Mouse (Mus musculus) ovary, adult 18-20 months (tissue): ENCODE results near the gene Syn3.
"Not testable (repeated sequence)": the region's sequence is repeated elsewhere in the genome, so short reads cannot be mapped to it uniquely, and the experiment has no call there.

Source experiments
- DNase-seq: peaks from one replicate; pipeline ENCODE4 v3.0.0; 2022; ENCODE audit warnings: low spot score, mixed read lengths

Gene Syn3

DNA sequence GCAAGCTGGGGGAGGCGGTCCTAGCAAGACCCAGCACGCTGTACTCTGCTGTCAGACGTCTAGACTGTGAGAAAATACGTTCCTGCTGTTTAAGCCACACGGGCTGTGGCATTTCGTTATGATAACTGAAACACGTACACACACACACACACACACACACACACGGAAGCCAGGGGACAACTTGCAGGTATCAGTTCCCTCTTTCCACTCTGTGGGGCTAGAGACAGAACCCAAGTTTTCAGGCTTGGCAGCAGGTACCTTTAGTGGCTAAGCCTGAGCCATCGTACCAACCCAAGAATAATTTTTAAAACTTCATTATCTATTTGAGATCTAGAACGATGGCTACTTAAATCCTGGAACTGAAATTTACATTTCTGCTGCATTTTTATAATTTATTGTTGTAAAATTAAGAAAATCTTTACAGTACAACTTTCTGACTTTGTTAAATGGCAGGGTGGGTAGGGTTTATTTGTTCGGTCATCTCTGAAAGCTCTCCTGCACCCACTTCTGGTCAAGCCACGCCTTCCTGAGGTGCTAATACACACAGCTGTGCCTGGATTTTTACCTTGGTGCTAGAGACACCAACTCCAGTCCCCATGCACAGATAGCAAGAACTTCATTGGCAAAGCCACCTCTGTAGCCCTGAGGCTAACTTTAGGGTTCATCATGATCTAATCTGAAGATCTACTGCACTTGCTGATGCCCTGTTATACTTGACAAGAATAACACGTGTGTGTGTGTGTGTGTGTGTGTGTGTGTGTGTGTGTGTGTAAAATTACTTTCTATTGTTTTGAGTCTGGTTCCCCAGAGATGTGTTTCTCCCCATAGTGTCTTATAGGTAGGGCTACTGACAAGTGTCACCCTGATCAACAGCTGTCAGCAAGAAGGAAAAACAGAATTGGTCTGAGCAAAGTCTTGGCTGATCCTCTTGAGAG is 29.8 kb downstream of the Syn3 start:
- no peak for DNase-seq

DNA sequence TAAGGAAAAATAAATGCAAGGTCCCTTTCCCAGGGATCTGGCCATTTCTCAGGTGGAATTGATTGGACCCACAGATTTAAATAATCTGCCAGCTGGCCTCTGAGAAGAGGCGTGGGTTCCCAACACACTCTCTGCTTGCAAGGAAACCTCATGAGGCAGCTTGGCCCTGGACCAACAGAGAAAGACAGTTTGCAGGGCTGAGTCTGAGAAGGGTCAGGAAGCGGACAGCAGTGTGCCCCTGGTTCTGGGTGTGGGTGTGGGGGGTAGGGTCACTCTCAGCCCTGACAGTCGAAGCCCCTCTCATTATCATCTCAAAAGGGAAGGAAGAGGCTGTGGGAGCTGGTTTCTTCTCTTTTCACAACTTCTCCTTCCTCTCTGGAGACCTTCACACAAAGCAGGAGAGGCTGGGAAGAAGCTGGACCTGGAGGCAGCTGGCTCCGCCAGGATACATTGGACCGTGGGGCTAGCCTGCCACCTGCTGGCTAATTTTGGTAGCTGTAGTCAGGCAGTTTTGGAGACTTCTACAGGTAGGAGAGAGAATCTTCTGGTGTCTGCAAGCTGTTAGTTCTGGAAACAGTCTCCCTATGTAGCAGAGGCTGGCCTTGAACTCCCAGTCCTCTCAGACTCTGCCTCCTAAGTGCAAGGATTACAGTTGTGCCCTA is 35.0 kb downstream of the Syn3 start:
- peak; percentile 30 for DNase-seq

DNA sequence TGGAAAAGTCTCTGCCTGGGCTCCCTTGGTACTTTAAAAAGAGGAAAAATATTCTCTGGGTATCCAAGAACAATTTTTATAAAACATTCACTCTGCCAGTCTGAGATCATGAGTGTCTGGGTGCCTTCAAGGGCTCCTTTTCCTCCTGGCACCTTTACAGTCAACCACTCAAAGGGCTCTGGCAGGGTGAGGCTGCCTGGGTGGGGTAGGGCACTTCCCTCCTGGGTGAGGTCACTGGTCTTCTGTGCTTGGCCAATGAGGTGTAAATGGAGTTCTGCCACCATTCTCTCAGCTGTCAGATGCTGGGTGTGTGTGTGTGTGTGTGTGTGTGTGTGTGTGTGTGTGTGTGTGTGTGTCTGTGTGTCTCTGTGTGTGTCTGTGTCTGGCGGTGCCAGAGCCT is 39.1 kb downstream of the Syn3 start:
- DNase-seq, result peak; percentile 8

DNA sequence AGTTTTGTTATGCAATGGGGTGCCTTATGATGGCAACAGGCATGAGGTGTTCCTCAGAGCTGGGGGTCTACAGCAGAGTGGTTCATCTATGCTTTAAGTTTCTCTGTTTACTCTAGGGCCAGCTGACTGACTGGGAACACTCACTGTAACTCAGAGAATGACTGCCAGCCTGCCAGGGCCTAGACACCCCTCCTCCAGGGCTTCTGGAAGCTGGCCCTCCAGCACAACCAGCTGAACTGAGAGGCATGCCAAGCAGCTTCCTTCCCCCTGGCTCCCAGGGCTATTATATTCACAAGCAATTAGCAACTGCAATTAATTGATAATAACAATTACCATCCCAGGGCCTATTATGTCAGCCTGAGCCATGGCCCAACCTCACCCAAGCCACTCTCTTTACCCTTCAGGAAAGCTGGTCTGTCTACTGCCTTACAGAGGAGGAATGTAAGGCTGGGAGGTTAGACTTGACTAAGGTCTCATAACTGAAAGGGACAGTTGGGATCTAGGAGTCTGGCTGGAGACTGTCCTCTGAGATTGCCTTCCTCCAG is 41.0 kb downstream of the Syn3 start:
- DNase-seq, result no peak

DNA sequence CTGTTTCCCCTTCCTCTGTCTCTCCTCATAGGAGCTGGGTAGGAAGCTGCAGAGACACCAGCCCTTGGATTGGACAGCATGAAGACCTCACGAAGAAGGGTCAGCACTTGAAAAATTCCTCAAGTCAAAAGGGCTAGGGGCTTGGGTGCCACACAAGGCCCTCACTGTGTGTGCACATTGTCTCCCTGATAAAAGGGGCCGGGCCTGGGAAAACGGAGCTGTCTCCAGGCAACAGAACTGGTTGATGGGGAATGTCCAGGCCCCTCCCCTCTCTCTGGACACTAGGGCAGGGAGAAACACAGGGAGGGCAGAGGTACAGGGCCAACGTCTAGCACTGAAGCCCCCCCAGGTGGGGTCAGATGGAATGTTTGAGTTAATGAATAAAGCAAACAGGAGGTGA is 41.5 kb downstream of the Syn3 start:
- DNase-seq, result no peak

DNA sequence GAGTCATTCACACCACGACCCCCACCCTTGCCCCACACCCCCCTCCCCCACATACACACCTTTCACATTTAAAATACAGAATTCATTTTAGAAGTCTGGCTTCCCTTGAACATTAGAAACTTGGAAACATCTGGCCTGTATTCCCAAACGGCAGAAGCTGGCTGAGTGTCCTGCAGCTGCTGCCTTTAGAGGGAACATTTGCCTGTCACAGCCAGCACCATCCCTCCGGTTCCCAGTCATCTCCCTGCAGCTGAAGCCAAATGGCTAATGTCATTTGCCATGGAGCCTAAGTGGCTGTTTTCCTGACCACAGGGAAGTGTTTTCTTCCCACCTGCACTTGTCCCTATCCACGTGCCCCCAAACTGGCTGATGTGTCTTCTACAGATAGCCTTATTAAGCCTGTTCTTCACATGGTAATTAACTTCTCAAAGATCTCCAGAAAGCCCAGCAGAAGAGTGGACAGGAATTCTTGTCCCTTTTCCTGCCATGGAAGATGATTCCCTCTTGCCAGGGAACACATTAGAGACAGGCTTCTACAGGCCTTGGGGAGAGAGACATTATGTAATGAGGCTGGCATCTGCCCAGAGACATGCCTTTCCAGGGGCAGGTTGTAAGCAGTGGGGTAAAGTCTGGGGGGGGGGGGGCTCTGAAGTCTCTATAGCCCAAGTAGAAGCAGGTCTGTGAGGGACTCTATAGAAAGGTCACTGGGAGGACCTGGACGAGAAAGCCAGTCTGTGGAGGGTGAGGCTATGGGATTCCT is 43.2 kb downstream of the Syn3 start:
- no peak for DNase-seq

DNA sequence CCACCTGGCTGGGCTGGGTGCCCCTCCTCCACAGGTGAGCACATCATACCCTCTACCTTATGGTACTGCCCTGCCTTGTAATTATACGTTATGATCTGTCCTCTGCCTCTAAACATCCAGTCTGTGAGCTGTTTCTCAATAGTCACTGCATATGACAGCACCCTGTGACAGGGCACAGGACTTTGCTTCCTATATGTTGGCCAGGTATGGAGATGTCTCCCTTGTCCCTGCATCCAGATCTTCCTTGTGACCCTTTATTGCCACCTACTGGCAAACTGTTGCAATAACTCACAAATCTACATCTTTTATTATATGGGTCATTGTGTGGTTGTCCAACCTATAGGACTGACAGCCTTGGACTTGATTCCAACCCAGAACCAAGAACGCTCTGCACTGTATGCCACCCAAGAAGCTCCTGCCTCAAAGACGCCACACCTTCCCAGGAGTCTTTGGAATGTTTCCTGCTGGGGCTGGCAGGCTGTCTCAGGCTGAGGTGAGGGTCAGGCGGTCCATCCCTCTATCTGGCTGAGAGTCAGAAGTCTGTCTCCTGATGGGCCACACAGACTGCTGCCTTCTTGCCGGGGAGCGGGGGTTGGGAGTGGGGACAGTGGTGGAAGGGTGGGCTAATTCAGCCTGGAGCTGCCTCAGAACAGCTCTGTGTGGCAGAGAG is 46.2 kb downstream of the Syn3 start:
- no peak for DNase-seq

DNA sequence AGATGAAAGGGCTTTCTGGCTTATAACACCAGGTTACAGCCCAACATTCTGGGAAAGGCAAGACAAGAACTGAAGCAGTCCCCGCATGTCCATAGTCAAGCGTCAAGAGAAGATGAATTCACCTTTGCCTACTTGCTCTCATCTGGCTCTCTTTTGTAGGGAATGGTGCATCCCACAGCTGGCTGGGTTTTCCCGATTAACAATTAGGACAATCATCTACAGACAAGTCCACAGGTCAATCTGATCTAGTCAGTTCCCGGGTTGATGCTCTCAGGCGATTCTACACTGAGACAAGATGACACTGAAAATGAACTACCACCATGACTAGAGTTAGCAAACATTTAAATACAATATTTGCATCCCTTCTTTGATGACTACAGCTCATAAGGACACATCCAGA is 47.4 kb downstream of the Syn3 start:
- DNase-seq, result no peak

DNA sequence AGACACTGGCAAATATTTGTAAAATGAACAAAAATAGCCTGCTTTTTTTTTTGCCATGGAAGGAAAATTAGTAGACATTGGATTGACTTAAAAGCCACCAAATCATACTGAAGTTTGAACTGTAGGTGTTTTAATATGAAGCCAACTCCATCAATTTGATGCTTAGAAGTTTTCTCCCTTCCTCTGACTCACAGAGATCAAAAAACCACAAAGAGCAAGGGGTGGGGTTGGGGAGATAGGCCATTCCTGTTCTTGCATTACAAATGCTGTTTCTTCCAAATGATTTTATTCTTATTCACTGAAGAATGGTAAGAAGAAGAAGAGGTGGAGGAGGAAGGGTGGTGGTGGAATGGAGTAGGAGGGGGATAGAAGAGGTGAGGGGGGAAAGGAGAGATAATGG is 52.0 kb downstream of the Syn3 start:
- DNase-seq, result no peak

DNA sequence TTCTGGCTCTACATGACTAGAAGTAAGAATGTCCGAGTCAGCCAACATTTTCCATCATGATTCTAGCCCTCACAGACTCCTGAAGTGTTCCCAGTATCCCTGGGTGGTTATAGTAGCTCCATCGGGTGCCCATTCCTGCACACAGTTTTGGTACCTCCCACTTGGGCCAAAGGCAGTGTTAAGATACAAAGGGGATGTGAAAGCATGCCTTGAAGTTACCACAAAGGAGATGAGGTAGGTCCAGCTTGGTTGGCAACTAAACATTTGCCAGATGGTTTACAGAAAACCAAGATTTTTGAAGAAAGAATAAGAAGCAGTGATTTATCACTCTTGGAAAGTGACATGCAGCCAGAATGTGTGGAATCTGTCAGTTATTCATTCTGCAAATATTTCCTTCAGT is 53.5 kb downstream of the Syn3 start:
- DNase-seq, result no peak

DNA sequence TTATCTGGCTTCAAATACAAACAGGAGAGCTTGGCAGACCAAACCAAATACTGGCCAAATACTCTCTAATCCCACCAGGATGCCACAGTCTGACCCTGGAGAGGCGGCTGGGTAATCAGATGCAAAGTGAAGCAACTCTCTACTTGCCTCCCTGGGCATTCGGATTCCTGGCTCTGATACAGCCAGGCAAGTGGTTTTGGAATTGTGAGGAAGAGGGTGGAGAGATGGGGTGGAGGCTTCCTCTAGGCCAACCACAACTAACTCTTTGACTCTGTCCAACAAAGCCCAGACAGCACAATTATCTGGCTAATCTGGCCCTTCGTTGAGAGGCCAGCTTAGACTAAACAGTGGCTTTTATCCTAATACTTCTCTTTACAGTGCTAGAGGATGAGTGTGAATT is 54.0 kb downstream of the Syn3 start:
- DNase-seq, result no peak

DNA sequence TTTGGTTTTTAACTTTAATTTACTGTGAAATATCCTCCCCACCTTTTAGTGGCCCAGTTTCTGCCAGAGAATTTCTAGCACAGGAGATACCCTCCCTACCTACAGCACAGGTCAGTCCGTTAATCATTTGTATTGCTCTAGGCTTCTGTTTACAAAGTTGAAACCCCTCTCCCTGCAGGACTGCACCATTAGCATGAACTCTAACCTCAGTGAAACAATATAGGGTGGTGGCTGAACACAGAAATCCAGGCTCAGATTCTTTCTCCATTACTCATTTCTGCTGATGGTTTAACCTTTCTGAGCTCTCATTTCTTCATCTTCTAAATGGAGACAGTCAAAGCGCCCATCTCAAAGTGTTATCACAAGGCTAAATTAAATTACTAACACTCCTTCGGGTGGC is 56.9 kb downstream of the Syn3 start:
- no peak for DNase-seq

DNA sequence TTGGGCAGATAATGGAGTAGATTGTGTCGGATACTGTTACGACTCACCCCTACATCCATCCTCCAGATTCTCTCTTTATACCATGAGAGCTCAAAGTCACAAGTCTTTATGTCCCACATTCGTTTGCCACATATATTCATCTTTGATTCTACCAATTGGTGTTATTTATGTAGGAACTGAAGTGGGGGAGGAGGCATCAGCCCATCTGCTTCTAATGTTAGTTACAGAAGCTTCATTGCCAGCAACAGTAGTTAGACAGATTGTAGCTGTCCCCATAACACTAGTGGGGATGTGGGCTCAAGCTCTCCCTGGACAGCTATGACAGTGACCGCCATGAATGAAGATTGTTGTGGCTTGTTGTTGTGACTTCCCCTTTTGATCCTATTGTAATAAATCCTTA is 59.1 kb downstream of the Syn3 start:
- no peak for DNase-seq

DNA sequence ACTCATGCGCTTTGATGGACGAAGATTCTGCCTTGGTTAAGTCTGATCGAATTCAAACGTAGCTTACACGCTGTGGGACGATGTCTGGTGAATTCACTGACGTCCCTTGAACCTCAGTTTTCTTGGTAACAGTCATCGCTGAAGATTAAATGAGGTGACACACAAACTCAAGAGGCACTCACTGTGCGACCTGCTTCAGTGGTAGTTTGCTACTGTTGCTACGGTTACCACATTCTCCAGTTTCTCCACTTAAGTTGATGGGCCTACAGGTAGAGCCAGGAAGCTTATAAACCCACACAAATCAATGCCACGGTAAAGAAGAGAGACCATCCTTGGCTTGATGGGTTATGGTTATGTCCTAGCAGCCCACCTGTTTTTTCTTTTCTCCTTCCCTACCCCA is 61.4 kb downstream of the Syn3 start:
- DNase-seq, result no peak

DNA sequence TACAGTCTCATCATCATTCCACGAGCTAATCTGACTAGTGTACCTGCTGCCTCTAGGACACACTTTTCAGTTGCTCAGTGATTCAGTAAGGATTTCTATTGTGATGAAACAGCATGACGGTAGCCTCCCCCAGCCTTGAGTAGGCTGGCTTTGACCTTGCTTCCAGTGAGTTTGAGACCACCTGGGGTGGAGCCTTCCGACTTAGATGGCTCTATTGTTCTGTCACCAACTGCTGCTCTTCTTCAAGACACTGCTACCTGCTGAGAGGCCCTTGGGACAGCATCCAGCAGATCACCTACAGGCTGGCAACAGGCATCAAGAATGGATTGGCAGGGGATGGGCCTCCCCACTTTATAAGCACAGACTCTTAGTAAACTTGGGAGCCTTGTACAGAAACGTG is 63.7 kb downstream of the Syn3 start:
- DNase-seq, result not testable (repeated sequence)

DNA sequence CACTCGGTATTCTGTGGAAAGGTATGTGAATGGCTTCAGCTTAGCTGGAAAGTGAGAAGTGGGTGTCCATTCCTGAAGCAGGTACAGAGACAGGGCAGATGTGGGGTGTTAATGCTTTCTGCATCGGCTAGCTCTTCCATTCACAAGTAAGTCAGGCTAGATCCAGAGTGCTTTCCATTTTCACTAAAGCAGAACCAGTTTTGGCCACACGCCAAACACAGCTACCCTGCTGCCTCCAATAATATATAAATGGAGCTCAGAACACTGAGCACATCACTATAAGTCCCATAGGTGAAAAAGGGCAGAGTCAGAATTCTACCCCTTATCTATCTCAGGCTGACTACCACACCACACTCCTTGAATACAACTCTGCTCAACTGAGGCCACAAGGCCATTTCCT is 69.0 kb downstream of the Syn3 start:
- no peak for DNase-seq

DNA sequence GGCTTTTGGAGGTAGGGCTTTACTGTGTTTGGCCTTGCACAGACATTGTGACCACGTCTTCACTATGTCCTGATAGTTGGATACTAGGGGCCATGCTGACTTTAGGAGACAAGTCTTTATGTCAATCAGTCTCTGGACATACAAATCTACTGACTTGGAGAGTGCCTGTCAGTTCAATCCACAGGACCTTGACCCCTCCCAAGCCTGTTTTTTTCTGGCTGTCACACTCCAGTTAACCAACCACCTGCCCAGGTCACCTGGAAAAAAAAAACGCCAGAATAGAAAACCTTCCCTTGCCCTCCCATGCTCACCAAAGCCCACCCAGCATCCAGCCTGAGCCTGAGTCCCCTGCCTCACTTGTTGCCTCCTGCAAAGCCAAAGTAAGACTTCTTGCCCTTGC is 70.7 kb downstream of the Syn3 start:
- no peak for DNase-seq

DNA sequence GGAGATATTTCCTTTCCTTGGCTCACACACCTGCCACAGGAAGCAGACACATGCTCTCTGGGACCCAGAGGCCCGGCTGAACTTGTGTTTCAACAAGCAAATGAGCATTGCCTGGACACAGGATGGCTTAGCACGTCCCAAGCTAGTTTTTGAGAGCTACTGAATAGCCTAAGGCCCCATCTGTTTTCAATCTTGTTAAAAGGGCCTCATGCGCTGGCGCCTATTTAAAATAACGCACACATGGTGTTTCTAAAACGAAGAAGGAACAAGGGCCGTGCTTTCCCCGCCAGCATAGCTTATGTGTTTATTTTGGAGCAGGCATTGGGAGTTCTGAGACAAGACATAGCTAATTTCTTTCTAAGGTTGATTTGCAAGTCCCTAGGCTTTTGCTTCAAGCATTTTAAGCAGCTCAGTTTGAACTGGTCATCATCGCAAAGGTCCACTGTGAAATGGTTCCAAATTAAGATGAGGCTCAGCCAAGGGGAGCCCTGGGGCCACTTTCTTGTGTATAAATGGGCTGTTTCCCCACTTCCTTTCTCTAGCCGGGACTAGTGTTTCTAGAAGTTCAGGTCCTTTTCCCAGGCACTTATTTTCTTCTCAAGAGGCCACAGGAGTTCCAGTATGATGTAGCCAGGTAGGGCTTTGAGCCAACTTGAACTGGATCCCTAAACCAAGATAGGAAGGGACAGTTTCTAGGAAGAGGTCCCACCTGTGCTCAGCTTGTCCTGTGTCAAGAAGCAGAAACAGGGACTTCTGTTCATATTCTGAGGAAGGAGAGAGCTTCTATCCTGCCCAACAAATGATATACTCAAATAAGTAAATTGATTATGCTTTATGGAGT is 72.8 kb downstream of the Syn3 start:
- DNase-seq, result no peak

DNA sequence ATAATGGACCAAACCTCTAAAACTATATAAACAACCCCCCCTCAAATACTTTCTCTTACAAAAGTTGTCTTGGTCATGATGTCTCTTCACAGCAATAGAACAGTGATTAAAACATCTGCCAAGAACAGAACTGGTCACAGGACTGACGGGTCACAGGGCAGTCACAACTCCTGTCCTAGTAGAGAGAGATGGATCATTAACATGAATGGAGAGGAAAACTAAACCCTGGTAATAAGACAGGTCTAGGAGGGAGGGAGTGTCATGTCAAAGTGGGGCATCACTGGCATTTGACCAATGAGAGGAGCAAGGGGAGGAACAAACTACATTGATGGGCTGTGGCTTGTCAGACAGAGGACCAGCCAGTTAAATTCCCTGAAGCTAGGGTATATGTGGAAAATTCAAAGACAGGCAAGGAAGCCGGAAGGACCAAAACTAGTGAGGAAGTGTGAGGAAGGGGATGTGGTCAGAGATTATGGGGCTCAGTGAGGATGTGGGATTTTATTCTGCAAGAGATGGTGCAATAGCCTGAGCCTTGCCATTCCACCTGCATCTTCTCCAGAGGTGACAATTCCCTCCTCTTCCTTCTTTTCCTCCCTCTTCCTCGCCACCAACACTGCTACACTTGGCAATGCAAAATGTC is 76.8 kb downstream of the Syn3 start:
- no peak for DNase-seq

DNA sequence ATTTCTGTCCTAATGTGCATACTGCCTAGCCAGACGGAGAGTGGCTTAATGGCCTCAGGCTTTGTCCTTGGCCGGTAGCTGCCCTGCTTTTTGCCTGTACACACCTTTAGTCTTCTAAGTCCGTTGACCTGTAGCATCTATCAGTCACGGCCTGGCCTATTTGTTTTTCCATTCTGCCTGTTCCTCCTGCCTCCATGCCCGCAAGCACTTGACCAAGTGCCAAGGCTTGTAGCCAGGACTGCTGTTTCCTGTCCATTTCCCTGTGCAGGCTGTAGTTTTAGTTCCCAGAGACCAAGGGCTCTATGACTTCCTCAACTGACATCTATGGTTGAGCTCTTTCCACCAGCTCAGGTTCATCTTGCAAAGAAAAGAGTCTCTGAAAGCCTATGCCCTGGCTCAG is 79.8 kb downstream of the Syn3 start:
- DNase-seq, result no peak

DNA sequence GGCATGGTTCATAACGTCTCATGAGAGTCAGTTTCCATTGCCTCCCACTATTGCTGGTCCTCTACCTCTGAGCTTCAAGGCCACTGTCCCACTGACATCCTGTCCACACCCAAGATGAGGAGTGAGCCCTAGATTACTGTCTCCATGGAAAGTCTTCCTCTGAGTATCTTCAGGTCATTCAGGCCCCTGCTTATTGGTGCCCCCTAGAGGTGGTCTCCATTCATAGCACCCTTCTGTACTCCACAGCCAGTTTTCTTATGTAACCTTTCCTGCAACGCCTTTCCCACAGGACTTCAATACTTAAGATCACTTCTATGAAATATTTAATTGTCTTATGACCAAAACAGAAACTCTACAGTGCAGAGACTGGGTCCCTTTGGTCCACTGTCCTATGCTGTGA is 80.4 kb downstream of the Syn3 start:
- DNase-seq, result no peak
